Comparison of ENCODE assay signal across 13 mouse cellular contexts in genomic region chr15:77811099-77811760, GRCm38 (mm10). TPM values are rescaled to one million over a fixed set of nuclear protein-coding genes. Genes with fewer than 3 reads are reported as not detected.
DNase-seq lines count a peak whose midpoint lies in the region; ATAC-seq and TF ChIP-seq lines count a peak whose summit lies in the region.
"Had no signal": no experiment of that assay in that cellular context is flagged by ENCODE, and none has a peak within 500 bp of the region (broad histone marks: within the 10 kb centered on the region; RNA-seq: fewer than 3 reads in every experiment).

No protein-coding gene starts in this region.

- H3K27ac ChIP-seq in heart, embryonic 10.5 days = peak overlapping the region; percentile 64; the same call in 1 of the 2 replicates
- H3K27ac ChIP-seq in limb, embryonic 13.5 days = no peak overlapping the region
- H3K27ac ChIP-seq in limb, embryonic 10.5 days = no peak overlapping the region
- peak overlapping the region; percentile 21; the same call in 1 of the 2 replicates for H3K27ac ChIP-seq in CH12.LX (ENCODE audit: insufficient read depth, low read depth)
- H3K27ac ChIP-seq in hindbrain, embryonic 15.5 days (replicated peaks) = 0 out of 2 replicates have a peak overlapping the region, but pooled peaks have one; percentile 19

- no peak for TF ChIP-seq RAD21 in CH12.LX (IDR thresholded peaks at IDR 0.05; ENCODE audit: low read depth, low read length)

- no peak overlapping the region for H3K4me2 ChIP-seq in limb, embryonic 13.5 days (replicated peaks)
- H3K4me2 ChIP-seq in CH12.LX (ENCODE audit: insufficient read depth, low read depth, poor library complexity, severe bottlenecking) = no peak overlapping the region
- H3K4me2 ChIP-seq in hindbrain, embryonic 15.5 days = no peak overlapping the region
- H3K4me2 ChIP-seq: limb, embryonic 12.5 days had no signal

- peak overlapping the region; percentile 48; the same call in 1 of the 2 replicates for H3K9ac ChIP-seq in limb, embryonic 13.5 days
- H3K9ac ChIP-seq in CH12.LX (ENCODE audit: insufficient read depth, low read depth) = no peak overlapping the region
- H3K9ac ChIP-seq in hindbrain, embryonic 15.5 days = no peak overlapping the region
- H3K9ac ChIP-seq: limb, embryonic 12.5 days had no signal

- 66% methylated on average over 11 of the region's 11 CpGs for WGBS in heart, embryonic 10.5 days
- WGBS in limb, embryonic 13.5 days = 76% methylated on average over 11 of the region's 11 CpGs
- 84% methylated on average over 11 of the region's 11 CpGs for WGBS in limb, embryonic 10.5 days
- WGBS in hindbrain, embryonic 15.5 days = 63% methylated on average over 11 of the region's 11 CpGs

- H3K4me1 ChIP-seq in heart, embryonic 10.5 days = peaks cover 83% of the 10 kb centered on the region
- H3K4me1 ChIP-seq in limb, embryonic 13.5 days = peaks cover 57% of the 10 kb centered on the region
- peaks cover 34% of the 10 kb centered on the region for H3K4me1 ChIP-seq in limb, embryonic 10.5 days
- H3K4me1 ChIP-seq in CH12.LX (ENCODE audit: control insufficient read depth in 1 of 2, insufficient read depth in 2 of 2) = peaks cover 58 to 99% of the 10 kb centered on the region in 2 experiments
- peaks cover 23% of the 10 kb centered on the region for H3K4me1 ChIP-seq in hindbrain, embryonic 15.5 days (replicated peaks)

- no peak overlapping the region for H3K4me3 ChIP-seq in heart, embryonic 10.5 days
- no peak overlapping the region for H3K4me3 ChIP-seq in limb, embryonic 13.5 days
- no peak overlapping the region for H3K4me3 ChIP-seq in limb, embryonic 10.5 days
- H3K4me3 ChIP-seq in CH12.LX (replicated peaks in 1 of 3; ENCODE audit: low read depth in 2 of 3, low read length in 2 of 3, poor library complexity in 1 of 3) = no peak overlapping the region
- no peak overlapping the region for H3K4me3 ChIP-seq in hindbrain, embryonic 15.5 days
- H3K4me3 ChIP-seq: limb, embryonic 12.5 days had no signal

- H3K27me3 ChIP-seq in heart, embryonic 10.5 days (ENCODE audit: insufficient read depth, poor library complexity, severe bottlenecking) = no peaks in the 10 kb centered on the region
- H3K27me3 ChIP-seq in limb, embryonic 13.5 days = no peaks in the 10 kb centered on the region
- H3K27me3 ChIP-seq in limb, embryonic 10.5 days (ENCODE audit: low read depth, poor library complexity, severe bottlenecking) = no peaks in the 10 kb centered on the region
- H3K27me3 ChIP-seq in CH12.LX (replicated peaks) = no peaks in the 10 kb centered on the region
- H3K27me3 ChIP-seq in hindbrain, embryonic 15.5 days = no peaks in the 10 kb centered on the region
- H3K27me3 ChIP-seq: limb, embryonic 12.5 days; Patski had no signal

- DNase-seq in heart, embryonic 10.5 days (ENCODE audit: low spot score) = no peak
- DNase-seq in heart, postnatal 36 days = no peak
- no peak for DNase-seq in limb, embryonic 10.5 days (ENCODE audit: low spot score)
- DNase-seq in CH12.LX (ENCODE audit: extremely low read depth) = no peak
- DNase-seq in thymus, postnatal 10 days (ENCODE audit: low spot score in 2 of 2) = no peak
- no peak for DNase-seq in B cell, adult 2 months
- DNase-seq: adrenal gland, adult 8-10 months; lung, adult 2 months had no signal

- no peak for ATAC-seq in limb, embryonic 13.5 days (ENCODE audit: low FRiP score, low read depth)
- no peak for ATAC-seq in hindbrain, embryonic 15.5 days (ENCODE audit: low FRiP score, low read depth)
- ATAC-seq: Patski had no signal

- peaks cover 68% of the 10 kb centered on the region for H3K36me3 ChIP-seq in heart, embryonic 10.5 days
- peaks cover 46% of the 10 kb centered on the region for H3K36me3 ChIP-seq in limb, embryonic 13.5 days
- peaks cover 67% of the 10 kb centered on the region for H3K36me3 ChIP-seq in limb, embryonic 10.5 days
- peaks cover 60 to 85% of the 10 kb centered on the region in 2 experiments for H3K36me3 ChIP-seq in CH12.LX (replicated peaks in 1 of 2; ENCODE audit: control insufficient read depth in 1 of 2, insufficient read depth in 1 of 2, low read length in 1 of 2)
- H3K36me3 ChIP-seq in hindbrain, embryonic 15.5 days = peaks cover 13% of the 10 kb centered on the region; the same call in 1 of the 2 replicates

- intact Hi-C loops in heart, postnatal 36 days (cut with DNase I) = no loop called here

- peaks cover 86% of the 10 kb centered on the region for H3K79me2 ChIP-seq in CH12.LX (replicated peaks; ENCODE audit: control insufficient read depth, extremely low read depth, insufficient read depth, poor library complexity, severe bottlenecking)

- peak; percentile 51; the same call in 1 of the 2 replicates for TF ChIP-seq EP300 in CH12.LX (IDR thresholded peaks at IDR 0.05; ENCODE audit: low read length)

- dilution Hi-C loops in CH12.LX (cut with MboI; ENCODE audit: extremely low pct_ligation_motif_present, extremely low pct_unique_long_range_greater_than_20kb, low sequenced_read_pairs) = no loop called here

- no peak for TF ChIP-seq CTCF in CH12.LX (conservative IDR thresholded peaks at IDR 0.05 in 1 of 2, IDR thresholded peaks at IDR 0.05 in 1 of 2; ENCODE audit: low read depth in 2 of 2, low read length in 2 of 2)

- in situ Hi-C loops in CH12.LX (cut with MboI; ENCODE audit: low pct_ligation_motif_present, low pct_unique_long_range_greater_than_20kb, low sequenced_read_pairs) = no loop called here

- TF ChIP-seq POLR2A in CH12.LX (IDR thresholded peaks at IDR 0.05; ENCODE audit: low read depth, low read length) = no peak

- no peaks in the 10 kb centered on the region for H3K9me3 ChIP-seq in heart, embryonic 10.5 days
- H3K9me3 ChIP-seq in limb, embryonic 13.5 days = no peaks in the 10 kb centered on the region
- H3K9me3 ChIP-seq in limb, embryonic 10.5 days (replicated peaks) = no peaks in the 10 kb centered on the region
- no peaks in the 10 kb centered on the region for H3K9me3 ChIP-seq in CH12.LX (replicated peaks; ENCODE audit: low read length)
- H3K9me3 ChIP-seq in hindbrain, embryonic 15.5 days = no peaks in the 10 kb centered on the region
- H3K9me3 ChIP-seq: limb, embryonic 12.5 days had no signal

TF ChIP-seq in CH12.LX, 34 proteins besides CTCF, POLR2A, EP300 and RAD21:
- peak; percentile 64 for TF ChIP-seq IRF4 (IDR thresholded peaks at IDR 0.05; ENCODE audit: low read depth, low read length)
- peak; percentile 98 for TF ChIP-seq BHLHE40 (IDR thresholded peaks at IDR 0.05; ENCODE audit: low read depth, low read length)
- peak; percentile 90 for TF ChIP-seq ETS1 (conservative IDR thresholded peaks at IDR 0.05; ENCODE audit: low read depth, low read length)
- TF ChIP-seq NRF1 (IDR thresholded peaks at IDR 0.05; ENCODE audit: low read depth, low read length) = 0 out of 2 replicates have a peak, but pooled peaks have one; percentile 35
- TF ChIP-seq CHD1 (IDR thresholded peaks at IDR 0.05; ENCODE audit: low read depth, low read length) = no peak

RNA-seq across cellular contexts. Expression of gene Myh9, which starts 30.7 kb away (rescaled TPM):
- polyA plus RNA-seq in heart, embryonic 10.5 days (2016; fragmentation: Nextera tagmentation; extraction: Ambion mirVana) = 34.5 and 37.5 TPM in 2 replicates
- 100 to 1,000 TPM; 105 to 110 TPM for total RNA-seq in heart, postnatal 36 days (2021)
- polyA plus RNA-seq in limb, embryonic 13.5 days (2015; fragmentation: Nextera tagmentation; extraction: Ambion mirVana) = 34.1 and 38.1 TPM in 2 replicates
- 30.6 and 39.2 TPM in 2 replicates for polyA plus RNA-seq in limb, embryonic 10.5 days (2016; fragmentation: Nextera tagmentation; extraction: Ambion mirVana)
- total RNA-seq in CH12.LX (2012; rRNA removed) (128 and 146 TPM in 2 replicates), CH12.LX (2014; rRNA removed) (43.8 and 46.4 TPM in 2 replicates)
- 165 and 178 TPM in 2 replicates for polyA plus RNA-seq in CH12.LX (2012; ENCODE audit: insufficient read length, low read depth)
- 11.8 and 12.0 TPM in 2 replicates for polyA plus RNA-seq in hindbrain, embryonic 15.5 days (2015; fragmentation: Nextera tagmentation; extraction: Ambion mirVana)

RNA-seq across cellular contexts. Expression of gene Apol8, which starts 54.4 kb away (rescaled TPM):
- polyA plus RNA-seq in heart, embryonic 10.5 days (2016; fragmentation: Nextera tagmentation; extraction: Ambion mirVana) = 0.16 and 0.52 TPM in 2 replicates
- not detected for total RNA-seq in heart, postnatal 36 days (2021)
- polyA plus RNA-seq in limb, embryonic 13.5 days (2015; fragmentation: Nextera tagmentation; extraction: Ambion mirVana) = 0.18 TPM in 1 of 2 replicates, not detected in the other
- polyA plus RNA-seq in limb, embryonic 10.5 days (2016; fragmentation: Nextera tagmentation; extraction: Ambion mirVana) = 0.20 TPM in 1 of 2 replicates, not detected in the other
- 0.17 TPM in 1 of 2 replicates, not detected in the other for total RNA-seq in CH12.LX (2012; rRNA removed)
- 0.15 and 0.84 TPM in 2 replicates for total RNA-seq in CH12.LX (2014; rRNA removed)
- 0.14 and 0.50 TPM in 2 replicates for polyA plus RNA-seq in CH12.LX (2012; ENCODE audit: insufficient read length, low read depth)
- polyA plus RNA-seq in hindbrain, embryonic 15.5 days (2015; fragmentation: Nextera tagmentation; extraction: Ambion mirVana) = 0.22 and 0.25 TPM in 2 replicates
- polyA plus RNA-seq: kidney, postnatal 0 days; lung, adult 2 months had no signal

Comparison
In these comparisons a context has a peak if more than half of its experiments do, and no peak if none do; other contexts are left out.
1. H3K27ac ChIP-seq: peak in heart, embryonic 10.5 days (single experiment), CH12.LX (single experiment) and hindbrain, embryonic 15.5 days (single experiment); none in limb, embryonic 13.5 days (single experiment) and limb, embryonic 10.5 days (single experiment).